12 mouse cellular contexts compared by ENCODE assay signal in the genomic region with DNA sequence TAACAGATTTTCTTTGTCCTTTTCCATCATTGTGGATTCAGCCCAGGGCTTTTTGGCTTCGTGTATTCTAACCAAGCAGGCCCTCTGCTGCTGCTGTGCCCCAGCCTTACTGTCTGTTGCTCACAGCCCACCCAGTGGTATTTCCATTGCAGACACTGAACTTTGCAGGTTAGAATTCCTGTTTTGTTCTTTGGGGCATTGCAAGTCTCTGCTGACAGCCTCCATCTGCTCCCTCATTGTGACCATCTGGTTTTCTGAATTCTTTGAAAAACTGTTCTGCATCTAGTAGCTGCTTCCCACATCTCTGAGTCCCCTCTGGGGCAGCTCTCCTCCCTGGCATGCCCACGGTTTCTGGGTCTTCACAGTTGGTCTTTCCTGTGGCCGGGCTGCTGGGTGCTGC. TPM values are rescaled to one million over a fixed set of nuclear protein-coding genes. Genes with fewer than 3 reads are reported as not detected.
DNase-seq lines count a peak whose midpoint lies in the region; ATAC-seq and TF ChIP-seq lines count a peak whose summit lies in the region.
"Had no signal": no experiment of that assay in that cellular context is flagged by ENCODE, and none has a peak within 500 bp of the region (broad histone marks: within the 10 kb centered on the region; RNA-seq: fewer than 3 reads in every experiment).

No protein-coding gene starts in this region.

- peak; percentile 64; the same call in 1 of the 2 replicates for ATAC-seq in forebrain, embryonic 13.5 days
- no peak for ATAC-seq in forebrain, embryonic 11.5 days (replicated peaks; ENCODE audit: low FRiP score)
- ATAC-seq: lung, postnatal 0 days had no signal

- TF ChIP-seq CTCF in layer of hippocampus, adult 2 months (conservative IDR thresholded peaks at IDR 0.05): no peak

- H3K9me3 ChIP-seq in forebrain, embryonic 13.5 days (replicated peaks): no peaks in the 10 kb centered on the region
- no peaks in the 10 kb centered on the region for H3K9me3 ChIP-seq in forebrain, embryonic 11.5 days (ENCODE audit: control insufficient read depth, low read length)
- H3K9me3 ChIP-seq: limb, embryonic 15.5 days had no signal

- H3K36me3 ChIP-seq in forebrain, embryonic 13.5 days (ENCODE audit: poor library complexity, severe bottlenecking): no peaks in the 10 kb centered on the region
- H3K36me3 ChIP-seq in forebrain, embryonic 11.5 days (ENCODE audit: control insufficient read depth, insufficient read depth, low read length): no peaks in the 10 kb centered on the region
- H3K36me3 ChIP-seq: limb, embryonic 15.5 days had no signal

- WGBS in forebrain, embryonic 13.5 days: 43% methylated on average over 3 of the region's 3 CpGs
- 50% methylated on average over 3 of the region's 3 CpGs for WGBS in forebrain, embryonic 11.5 days

- H3K27me3 ChIP-seq in forebrain, embryonic 13.5 days: no peaks in the 10 kb centered on the region
- no peaks in the 10 kb centered on the region for H3K27me3 ChIP-seq in forebrain, embryonic 11.5 days (ENCODE audit: control insufficient read depth, insufficient read depth, low read length)
- H3K27me3 ChIP-seq: limb, embryonic 15.5 days had no signal

- H3K4me2 ChIP-seq in forebrain, embryonic 13.5 days: no peak overlapping the region
- no peak overlapping the region for H3K4me2 ChIP-seq in forebrain, embryonic 11.5 days (ENCODE audit: low read depth, low read length, severe bottlenecking)
- H3K4me2 ChIP-seq: limb, embryonic 15.5 days had no signal

- peaks cover 55% of the 10 kb centered on the region for H3K4me1 ChIP-seq in forebrain, embryonic 13.5 days
- H3K4me1 ChIP-seq in forebrain, embryonic 11.5 days (replicated peaks; ENCODE audit: control insufficient read depth, insufficient read depth, low read length): 0 out of 2 replicates have a peak, but pooled peaks cover 2% of the 10 kb centered on the region

- H3K4me3 ChIP-seq in forebrain, embryonic 13.5 days: no peak overlapping the region
- no peak overlapping the region for H3K4me3 ChIP-seq in forebrain, embryonic 11.5 days (ENCODE audit: low read depth, low read length)
- no peak overlapping the region for H3K4me3 ChIP-seq in layer of hippocampus, adult 2 months
- H3K4me3 ChIP-seq: limb, embryonic 15.5 days had no signal

- H3K9ac ChIP-seq in forebrain, embryonic 13.5 days: no peak overlapping the region
- no peak overlapping the region for H3K9ac ChIP-seq in forebrain, embryonic 11.5 days (ENCODE audit: low read length)
- H3K9ac ChIP-seq: limb, embryonic 15.5 days had no signal

- H3K27ac ChIP-seq in forebrain, embryonic 13.5 days: peak overlapping the region; percentile 76
- no peak overlapping the region for H3K27ac ChIP-seq in forebrain, embryonic 11.5 days (ENCODE audit: low read depth, low read length)
- peak overlapping the region; percentile 64 for H3K27ac ChIP-seq in layer of hippocampus, adult 2 months
- H3K27ac ChIP-seq: kidney, postnatal 0 days; limb, embryonic 15.5 days had no signal

- no peak for DNase-seq in forebrain, embryonic 11.5 days (ENCODE audit: low spot score)
- peak; percentile 70 to 73 for DNase-seq in right cerebral cortex, adult 2 months (ENCODE audit: low spot score in 2 of 2)
- no peak for DNase-seq in right cerebral cortex, postnatal 4 days
- peak; percentile 75 to 80 for DNase-seq in layer of hippocampus, adult 2 months (ENCODE audit: low spot score in 2 of 2)
- DNase-seq in telencephalon, adult 2 months (ENCODE audit: low read depth, low spot score): peak; percentile 86
- no peak for DNase-seq in urinary bladder, adult 18-20 months (ENCODE audit: low spot score in 2 of 2)
- no peak for DNase-seq in gastrocnemius, adult 8-10 months (ENCODE audit: low spot score in 2 of 2)
- DNase-seq: heart, postnatal 36 days had no signal

RNA-seq across cellular contexts. Expression of gene Lrpap1, which starts 35.8 kb away (rescaled TPM):
- polyA plus RNA-seq in forebrain, embryonic 13.5 days (2015; fragmentation: Nextera tagmentation; extraction: Ambion mirVana): 95.2 and 104 TPM in 2 replicates
- polyA plus RNA-seq in forebrain, embryonic 11.5 days (2014; fragmentation: Nextera tagmentation; extraction: Ambion mirVana): 83.2 and 83.7 TPM in 2 replicates
- total RNA-seq in layer of hippocampus, adult 2 months (2021): 100 to 1,000 TPM; 150 to 159 TPM
- 10 to 100 TPM; 18.0 to 28.7 (median 22.3) TPM for total RNA-seq in gastrocnemius, adult 8-10 months (2022)

Comparison
In these comparisons a context has a peak if more than half of its experiments do, and no peak if none do; other contexts are left out.
1. DNase-seq: peak in right cerebral cortex, adult 2 months (2 of 2), layer of hippocampus, adult 2 months (2 of 2) and telencephalon, adult 2 months (single experiment); none in forebrain, embryonic 11.5 days (single experiment), right cerebral cortex, postnatal 4 days (single experiment), urinary bladder, adult 18-20 months (0 of 2) and gastrocnemius, adult 8-10 months (0 of 2).
2. RNA of gene Lrpap1, which starts 35.8 kb away (total RNA-seq): 150 to 159 TPM in layer of hippocampus, adult 2 months; 18.0 to 28.7 TPM in gastrocnemius, adult 8-10 months; every median in the first group is over 4 times any median in the second.